Mouse (Mus musculus) C2C12 (cell line): ENCODE data around the gene Immp2l.

ENCODE experiments used
- CEBPB ChIP-seq: IDR thresholded peaks from one replicate; pipeline ENCODE4 v1.6.1; 2011; ENCODE audit warnings: low read depth, mild to moderate bottlenecking, control low read depth, moderate library complexity
- CTCF ChIP-seq: IDR thresholded peaks from one replicate; pipeline ENCODE4 v1.5.1; 2011; ENCODE audit not compliant: control insufficient read depth, insufficient read depth, insufficient read length
- MAX ChIP-seq: IDR thresholded peaks from one replicate; pipeline ENCODE4 v1.6.1; 2011; ENCODE audit warnings: mild to moderate bottlenecking, control low read depth
- MYOG ChIP-seq: IDR thresholded peaks from one replicate; pipeline ENCODE4 v1.6.1; 2011; ENCODE audit not compliant: control insufficient read depth, insufficient read length; ENCODE audit errors: extremely low read depth
- USF1 ChIP-seq: IDR thresholded peaks from one replicate; pipeline ENCODE4 v1.6.1; 2011; ENCODE audit warnings: low read depth, mild to moderate bottlenecking, control low read depth, moderate library complexity

- no peak for TF ChIP-seq CTCF
- no peak for TF ChIP-seq MYOG
- TF ChIP-seq CEBPB, result no peak
- no peak for TF ChIP-seq MAX
- TF ChIP-seq USF1, result no peak
These were observed 658.3 kb downstream of the Immp2l start for GRCm38 (mm10) chr12:41682141-41682540.
